Mouse (Mus musculus): ENCODE measurements around the gene Fam92b. TPM values are rescaled to one million over a fixed set of nuclear protein-coding genes. Genes with fewer than 3 reads are reported as not detected.

Gene Fam92b
- total RNA-seq, 2 experiments from 2014 or later: 0.63 TPM; not detected in 1

DNA sequence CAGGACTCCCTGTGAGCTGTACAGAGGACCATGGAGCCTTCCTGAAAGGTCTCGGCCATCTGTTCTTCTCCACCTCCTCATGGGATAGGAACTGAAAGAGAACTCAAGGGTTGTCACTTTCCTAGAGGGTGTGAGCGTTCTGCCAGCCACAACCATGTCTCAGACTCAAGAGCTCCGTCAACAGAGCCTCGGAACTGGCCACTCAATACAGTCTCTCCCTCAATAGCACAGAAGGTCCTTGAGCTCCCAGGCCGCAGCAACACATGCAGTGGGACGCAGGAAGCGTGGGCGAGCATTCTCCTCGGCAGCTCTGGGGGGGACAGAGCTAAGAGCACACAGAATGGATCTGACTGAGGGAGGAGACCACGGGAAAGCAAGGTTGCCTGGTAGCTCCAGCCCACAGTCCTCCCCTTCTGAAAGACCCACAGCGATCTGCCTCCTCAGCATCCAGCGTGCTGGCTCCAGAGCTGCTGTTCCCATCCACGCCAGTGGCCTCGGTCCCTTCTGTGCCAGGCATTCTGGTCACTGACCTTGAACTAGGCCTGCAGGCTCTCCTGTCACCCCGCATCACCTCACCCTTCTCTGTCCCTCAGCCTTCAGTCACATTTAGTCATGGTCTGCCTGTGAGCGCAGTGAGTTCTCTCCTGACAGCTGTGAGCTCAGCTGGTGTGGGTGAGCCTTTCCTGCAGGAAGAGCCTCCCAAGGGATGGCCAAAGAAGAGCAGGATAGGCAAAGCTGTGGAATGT is 15.4 kb downstream of the Fam92b start:
- DNase-seq (ENCODE audit: low spot score in 2 of 2): no peak

DNA sequence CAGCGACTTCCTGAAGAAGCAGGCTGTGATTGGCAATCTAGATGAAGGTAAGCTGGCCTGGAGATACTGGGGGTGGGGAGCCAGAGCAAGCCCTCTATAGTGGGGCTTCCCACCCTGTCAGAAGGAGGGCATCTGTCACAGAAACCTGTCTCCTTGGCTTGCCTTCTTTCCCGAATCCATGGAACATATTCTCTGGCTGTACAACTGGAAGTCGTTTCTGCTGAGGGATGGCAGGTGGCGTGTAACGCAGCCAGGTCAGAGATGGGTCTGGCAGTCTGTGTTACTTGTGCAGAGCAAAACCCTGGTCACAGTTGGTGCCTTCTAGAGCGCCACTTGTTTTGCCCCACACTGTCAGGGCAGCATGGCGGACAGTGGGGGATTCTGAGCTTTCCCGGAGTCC is 16.9 kb downstream of the Fam92b start:
- DNase-seq (ENCODE audit: low spot score in 2 of 2): no peak

GRCm38 (mm10) chr8:120152636-120153035 is 24.6 kb downstream of the Fam92b start:
- DNase-seq (ENCODE audit: low spot score in 2 of 2): no peak

DNA sequence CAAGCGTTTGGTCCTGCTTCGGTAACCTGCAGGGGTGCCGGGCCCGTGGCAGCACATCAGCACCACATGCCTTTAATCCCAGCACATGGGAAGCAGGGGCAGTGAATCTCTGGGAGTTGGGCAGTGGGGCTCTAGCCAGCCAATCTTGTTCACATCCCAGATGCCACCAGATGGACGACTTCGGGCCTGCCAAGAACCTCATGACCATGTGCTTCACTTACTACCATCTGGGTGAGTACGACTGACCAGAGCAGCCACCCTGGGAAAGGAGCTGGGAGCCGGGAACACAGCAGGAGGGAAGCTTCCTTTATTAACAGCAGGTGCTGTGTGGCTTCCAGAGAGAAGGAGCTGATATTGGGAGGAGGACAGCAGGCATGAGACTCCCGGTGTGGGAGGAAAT is 26.1 kb downstream of the Fam92b start:
- DNase-seq (ENCODE audit: low spot score in 2 of 2): no peak

DNA sequence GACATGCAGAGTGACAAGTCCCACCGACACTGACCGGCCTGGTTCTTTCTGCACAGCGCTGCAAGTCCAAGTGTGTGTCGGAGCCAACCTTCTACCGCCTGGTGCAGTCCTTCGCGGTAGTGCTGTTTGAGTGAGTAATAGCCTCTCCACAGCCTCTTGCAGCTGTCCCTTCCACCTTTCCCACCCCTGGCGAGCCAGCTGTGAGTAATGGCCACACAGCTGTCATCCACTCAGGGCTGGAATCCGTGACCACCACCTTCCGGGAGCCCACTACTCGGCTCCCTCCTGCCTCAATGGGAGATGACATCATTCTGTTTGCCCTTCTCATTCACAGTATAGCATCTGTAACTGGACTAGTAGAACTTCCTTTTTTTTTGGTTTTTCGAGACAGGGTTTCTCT is 27.2 kb downstream of the Fam92b start:
- DNase-seq (ENCODE audit: low spot score in 2 of 2): no peak

DNA sequence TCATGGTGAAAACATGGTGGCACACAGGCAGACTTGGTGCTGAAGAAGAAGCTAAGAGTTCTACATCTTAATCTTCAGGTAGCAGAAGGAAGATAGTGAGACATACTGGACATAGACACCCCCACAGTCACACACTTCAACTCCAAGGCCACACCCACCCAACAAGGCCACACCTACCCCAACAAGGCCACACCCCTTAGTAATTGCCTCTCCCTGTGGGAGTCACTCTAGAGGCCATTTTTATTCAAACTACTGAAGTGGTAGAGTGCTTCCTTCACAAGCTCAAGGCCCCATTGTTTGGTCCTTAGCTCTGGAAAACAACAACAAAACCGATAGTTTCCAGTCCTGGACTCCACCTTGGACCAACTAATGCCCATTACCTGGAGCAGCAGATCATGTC is 31.2 kb downstream of the Fam92b start:
- no peak for DNase-seq (ENCODE audit: low spot score in 2 of 2)

DNA sequence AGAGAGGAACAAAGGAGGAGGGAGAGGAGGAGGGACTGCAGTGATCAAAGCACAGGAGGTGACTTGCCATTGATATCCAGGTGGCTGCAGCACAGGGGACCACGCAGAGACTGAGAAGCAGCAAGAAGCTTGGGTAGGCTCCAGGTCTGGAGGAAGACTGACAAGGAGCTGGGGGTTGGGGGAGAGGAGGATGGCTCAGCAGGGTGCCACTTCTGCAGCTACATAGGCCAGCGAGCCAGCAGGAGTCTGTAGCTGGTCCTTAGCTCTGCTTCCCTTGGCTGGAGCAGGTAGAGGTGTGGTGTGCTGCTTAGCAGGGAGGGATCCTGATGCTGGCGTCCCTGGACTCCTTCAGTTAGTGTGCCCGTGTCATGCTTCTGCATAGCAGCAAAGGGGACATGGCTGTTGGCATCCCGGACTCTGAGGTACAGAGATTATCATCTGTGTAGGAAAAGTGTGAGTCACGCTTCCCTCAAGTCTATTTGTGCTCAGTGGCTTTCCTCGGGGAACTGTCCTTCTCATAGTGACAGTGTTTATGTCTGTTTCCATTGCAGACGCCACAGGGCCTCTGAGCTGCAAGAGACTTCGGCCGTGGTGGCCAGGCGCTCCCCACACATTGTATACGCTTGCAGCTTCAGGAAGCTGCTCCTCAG is 32.5 kb downstream of the Fam92b start:
- DNase-seq (ENCODE audit: low spot score in 2 of 2): peak; percentile 60 to 75

GRCm38 (mm10) chr8:120143911-120144651 is 33.2 kb downstream of the Fam92b start:
- peak; percentile 54 to 61 for DNase-seq (ENCODE audit: low spot score in 2 of 2)

DNA sequence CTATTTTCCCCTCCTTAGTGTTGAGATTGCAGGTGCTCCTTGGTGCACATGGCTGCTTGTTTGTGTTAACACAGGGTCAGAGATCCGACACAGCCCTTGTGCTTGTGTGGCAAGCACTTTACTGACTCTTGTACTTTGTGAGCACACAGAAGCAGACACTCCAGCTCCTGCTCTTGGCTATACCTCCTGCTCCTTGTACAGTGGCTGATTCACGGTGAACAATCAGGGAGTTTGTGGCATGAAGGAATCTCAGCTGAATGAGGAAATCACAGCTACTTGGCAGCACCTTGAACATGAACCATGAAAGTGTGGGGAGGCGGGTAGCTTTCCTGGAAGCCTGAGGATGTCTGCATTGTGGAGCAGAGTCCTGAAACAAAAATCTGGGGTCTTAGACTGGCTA is 36.5 kb downstream of the Fam92b start:
- DNase-seq (ENCODE audit: low spot score in 2 of 2): no peak

- DNase-seq (ENCODE audit: low spot score in 2 of 2): no peak
Observed at GRCm38 (mm10) chr8:120138958-120139357, 38.3 kb downstream of the Fam92b start.

DNA sequence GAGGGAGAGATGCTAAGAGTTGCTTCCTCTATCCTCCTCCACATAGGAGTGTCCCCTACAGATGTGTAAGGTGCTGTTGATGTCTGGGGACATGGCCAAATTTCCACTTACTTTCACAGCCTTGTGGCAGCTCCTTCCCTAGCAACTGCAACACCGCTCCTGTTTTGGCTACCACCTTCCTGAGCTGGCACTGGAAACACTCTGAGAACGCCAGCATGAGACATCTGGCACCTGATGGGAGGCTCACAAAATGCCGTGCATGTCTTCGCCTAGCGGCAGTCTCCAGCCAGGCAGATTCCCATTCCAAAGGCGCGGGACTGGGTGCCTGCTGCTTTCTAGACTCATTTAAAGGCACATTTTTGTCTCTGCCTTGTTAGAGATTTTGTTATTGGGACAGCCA is 40.6 kb downstream of the Fam92b start:
- peak; percentile 77 to 83 for DNase-seq (ENCODE audit: low spot score in 2 of 2)

DNA sequence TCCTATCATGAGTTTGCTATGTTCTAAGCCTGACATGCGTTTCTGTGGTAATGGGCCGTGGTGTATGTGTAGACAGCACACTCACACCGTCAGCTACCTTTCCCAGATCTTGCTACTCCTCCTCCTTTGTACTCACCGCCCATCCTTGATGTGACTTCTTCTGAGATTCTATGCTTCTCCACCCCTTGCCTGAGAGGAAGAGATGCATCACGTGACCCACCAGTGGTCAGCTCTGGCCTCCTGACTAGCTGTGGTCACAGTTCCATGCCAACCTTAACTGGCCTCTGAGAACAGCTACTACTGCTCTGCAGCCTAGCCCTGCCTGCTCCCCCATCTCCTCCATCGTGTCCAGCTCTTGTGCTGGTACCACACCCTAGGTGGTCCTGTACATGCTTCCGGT is 41.6 kb downstream of the Fam92b start:
- no peak for DNase-seq (ENCODE audit: low spot score in 2 of 2)

DNA sequence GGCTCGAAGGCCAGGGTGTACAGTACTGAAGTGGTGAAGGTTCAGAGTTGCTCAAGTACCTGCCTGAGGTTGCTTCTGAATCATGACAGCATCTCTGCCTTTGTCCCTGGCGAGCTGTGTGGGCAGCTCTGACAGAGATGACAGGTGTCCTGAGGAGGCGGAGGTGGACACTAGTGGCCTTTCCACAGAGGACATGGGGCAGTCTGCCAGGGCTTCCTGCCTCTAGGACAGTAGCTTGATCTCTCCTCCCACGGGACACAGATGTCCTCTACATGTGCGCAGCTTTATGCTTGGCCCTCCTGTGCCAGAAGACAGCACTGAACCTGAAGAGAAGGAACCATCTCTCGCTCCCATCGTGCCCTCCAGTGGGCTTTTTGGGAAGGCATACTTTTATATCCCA is 44.1 kb downstream of the Fam92b start:
- no peak for DNase-seq (ENCODE audit: low spot score in 2 of 2)

- no peak for DNase-seq (ENCODE audit: low spot score in 2 of 2)
Observed at GRCm38 (mm10) chr8:120131158-120131557, 46.1 kb downstream of the Fam92b start.

GRCm38 (mm10) chr8:120129547-120129946 is 47.7 kb downstream of the Fam92b start:
- DNase-seq (ENCODE audit: low spot score in 2 of 2): no peak

GRCm38 (mm10) chr8:120126357-120127161 is 50.7 kb downstream of the Fam92b start:
- DNase-seq (ENCODE audit: low spot score in 2 of 2): no peak

DNA sequence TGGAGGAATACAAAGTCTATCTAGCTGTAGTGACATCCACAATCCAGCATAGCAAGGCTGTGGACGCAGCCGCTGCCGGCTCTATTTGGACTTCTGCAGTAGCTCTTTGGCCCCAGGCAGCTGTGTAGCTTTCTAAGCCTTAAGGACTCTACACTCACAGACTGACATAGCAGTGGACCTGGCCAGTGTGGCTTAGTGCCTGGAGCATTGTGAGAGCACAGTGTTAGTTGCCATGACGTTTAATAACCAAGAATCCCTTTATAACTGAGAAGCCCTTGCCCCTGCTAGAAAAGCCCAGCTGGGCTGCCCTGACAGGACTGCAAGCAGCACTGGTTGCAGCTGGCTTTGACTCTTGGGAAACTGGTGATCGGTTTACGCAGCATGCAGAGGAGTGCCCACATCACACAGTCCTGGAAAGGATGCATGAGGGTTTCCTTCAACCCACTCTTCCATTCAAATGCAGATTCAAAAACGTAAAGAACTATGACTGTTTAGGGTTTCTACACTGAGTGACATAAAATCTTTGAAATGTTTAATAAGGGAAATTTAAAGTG is 52.4 kb downstream of the Fam92b start:
- DNase-seq (ENCODE audit: low spot score in 2 of 2): no peak

- DNase-seq (ENCODE audit: low spot score in 2 of 2): no peak
Observed at GRCm38 (mm10) chr8:120124261-120124660, 53.0 kb downstream of the Fam92b start.

- DNase-seq (ENCODE audit: low spot score in 2 of 2): no peak
Observed at GRCm38 (mm10) chr8:120120951-120121350, 56.3 kb downstream of the Fam92b start.

GRCm38 (mm10) chr8:120119931-120120330 is 57.3 kb downstream of the Fam92b start:
- no peak for DNase-seq (ENCODE audit: low spot score in 2 of 2)

GRCm38 (mm10) chr8:120119429-120119828 is 57.8 kb downstream of the Fam92b start:
- DNase-seq (ENCODE audit: low spot score in 2 of 2): no peak
